In genomic region chr11:70668771-70669505, GRCm38 (mm10) we compare ENCODE assay signal across 8 mouse cellular contexts. TPM values are rescaled to one million over a fixed set of nuclear protein-coding genes. Genes with fewer than 3 reads are reported as not detected.
DNase-seq lines count a peak whose midpoint lies in the region; ATAC-seq lines count a peak whose summit lies in the region.

Gene Spag7 (minus strand): TSS chr11:70669416.

- WGBS in intestine, embryonic 14.5 days = under 1% methylated on average over 44 of the region's 44 CpGs

- H3K36me3 ChIP-seq in intestine, embryonic 14.5 days (ENCODE audit: control insufficient read depth, insufficient read depth, low read length) = peaks cover 45% of the 10 kb centered on the region

- H3K27ac ChIP-seq in intestine, embryonic 14.5 days (ENCODE audit: low read depth) = peak within 1 kb of the TSS; percentile 96

- peak within 1 kb of the TSS; percentile 70 for H3K4me3 ChIP-seq in intestine, embryonic 14.5 days (ENCODE audit: low read depth, low read length)

- peaks cover 21% of the 10 kb centered on the region for H3K4me1 ChIP-seq in intestine, embryonic 14.5 days (replicated peaks; ENCODE audit: control insufficient read depth, insufficient read depth, low read length)

- no peaks in the 10 kb centered on the region for H3K27me3 ChIP-seq in intestine, embryonic 14.5 days (replicated peaks; ENCODE audit: control insufficient read depth, insufficient read depth, low read length)

- ATAC-seq in intestine, embryonic 14.5 days (replicated peaks; ENCODE audit: low FRiP score, low TSS enrichment, low read depth) = peak; percentile 95

- H3K9me3 ChIP-seq in intestine, embryonic 14.5 days (ENCODE audit: control insufficient read depth, low read length) = no peaks in the 10 kb centered on the region

- H3K4me2 ChIP-seq in intestine, embryonic 14.5 days (ENCODE audit: low read length) = peak within 1 kb of the TSS; percentile 88

- peak within 1 kb of the TSS; percentile 72 for H3K9ac ChIP-seq in intestine, embryonic 14.5 days (ENCODE audit: low read length)

- peak; percentile 87 to 92 for DNase-seq in adrenal gland, adult 18-20 months (ENCODE audit: low spot score in 2 of 2)
- peak; percentile 97 for DNase-seq in embryo, embryonic 11 days
- peak; percentile 98 for DNase-seq in gastrocnemius, postnatal 25 days
- peak; percentile 98 for DNase-seq in intestine, embryonic 14.5 days (ENCODE audit: low spot score)
- peak; percentile 98 to 99 for DNase-seq in left cerebral cortex, postnatal 14 days (ENCODE audit: low spot score in 2 of 2)
- DNase-seq in mesoderm, embryonic 11.5 days (ENCODE audit: low read depth, low spot score) = peak; percentile 99
- peak; percentile 99 to 100 for DNase-seq in right cerebral cortex, postnatal 36 days (ENCODE audit: low spot score in 2 of 2)
- peak; percentile 99 for DNase-seq in yolk sac, embryonic 10.5 days (ENCODE audit: low spot score)

- intact Hi-C loops in left cerebral cortex, postnatal 14 days (cut with DNase I) = loop anchor here (2.0 kb wide), 1 partner anchor 14 kb away; the partner anchor contains the start of gene Pfn1

RNA-seq across cellular contexts. Expression of gene Spag7, which starts in this region (rescaled TPM):
- total RNA-seq in adrenal gland, adult 18-20 months (2021) = 10 to 100 TPM; 70.4 to 91.3 TPM
- total RNA-seq in gastrocnemius, postnatal 25 days (2021) = 10 to 100 TPM; 81.6 to 82.3 TPM
- 140 and 154 TPM in 2 replicates for polyA plus RNA-seq in intestine, embryonic 14.5 days (2014; fragmentation: Nextera tagmentation; extraction: Ambion mirVana)
- 10 to 100 TPM; 53.5 to 53.8 TPM for total RNA-seq in left cerebral cortex, postnatal 14 days (2021)

Comparison
In these comparisons a context has a peak if more than half of its experiments do, and no peak if none do; other contexts are left out.
1. Peak in every context shown above with its lines: DNase-seq, ATAC-seq, H3K4me3 ChIP-seq and H3K27ac ChIP-seq.